Mouse (Mus musculus): Measurements from ENCODE around the gene Fgfr2.

Gene Fgfr2

GRCm38 (mm10) chr7:132273741-132274513, 849.2 kb downstream of the Fgfr2 start:
- DNase-seq (ENCODE audit: low spot score in 2 of 2), result no peak

DNA sequence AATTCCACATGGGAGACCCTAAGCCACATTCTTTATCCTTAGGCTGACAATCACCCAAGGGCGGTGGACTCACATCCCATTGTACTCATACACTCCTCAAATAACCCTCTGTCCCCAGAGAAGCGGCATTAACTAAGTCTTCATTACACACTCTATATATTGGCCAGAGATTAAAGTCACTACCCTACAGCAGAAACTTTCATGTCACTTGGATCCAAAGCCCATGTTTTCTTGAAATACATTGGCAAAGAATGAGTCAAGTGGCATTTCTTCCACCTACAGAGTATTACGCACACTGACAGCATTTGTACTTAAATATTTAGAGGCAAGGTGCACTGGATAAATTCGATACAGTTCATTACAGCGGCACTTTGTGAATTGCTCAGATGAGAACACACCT, 850.2 kb downstream of the Fgfr2 start:
- no peak for DNase-seq (ENCODE audit: low spot score in 2 of 2)

DNA sequence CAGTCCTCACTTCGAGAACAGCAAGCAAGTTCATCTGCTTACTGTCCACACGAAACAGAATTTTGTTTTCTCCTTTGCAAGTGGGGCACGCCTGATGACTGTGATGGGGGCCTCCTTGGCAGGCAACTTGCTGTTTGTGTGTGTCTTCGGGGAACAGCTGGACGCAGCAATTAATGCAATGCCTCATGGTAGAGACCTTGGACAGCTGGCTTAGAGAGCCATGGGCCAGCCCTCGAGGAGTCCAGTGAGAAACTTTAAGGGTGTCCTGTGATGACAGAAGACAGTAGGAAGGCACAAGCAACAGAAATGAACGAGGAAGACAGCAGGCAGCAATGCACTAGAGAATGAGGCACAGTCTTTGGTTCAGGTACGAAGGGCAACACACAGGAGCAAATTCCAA, 852.8 kb downstream of the Fgfr2 start:
- no peak for DNase-seq (ENCODE audit: low spot score in 2 of 2)

DNA sequence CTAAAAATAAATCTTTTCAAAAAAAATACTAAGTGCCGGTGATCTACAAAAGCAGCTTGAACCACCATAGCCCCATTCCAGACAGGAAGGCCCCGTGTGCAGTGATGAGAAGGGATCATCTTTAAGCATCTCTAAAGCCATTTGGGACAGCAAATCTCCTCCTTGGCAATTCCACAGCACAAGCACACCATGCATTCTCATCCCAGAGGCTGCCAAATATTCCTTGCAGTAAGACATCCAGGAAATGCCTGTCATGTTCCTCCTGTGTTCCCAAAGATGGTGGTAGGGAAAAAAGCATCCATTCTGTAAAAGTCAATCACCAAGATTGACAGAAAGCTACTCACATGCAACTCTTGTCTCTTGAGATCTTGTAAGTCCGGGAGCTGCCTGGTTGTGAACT, 853.5 kb downstream of the Fgfr2 start:
- DNase-seq (ENCODE audit: low spot score in 2 of 2), result no peak

- DNase-seq (ENCODE audit: low spot score in 2 of 2), result peak in 1 of 2 experiments; percentile 14
Measured at GRCm38 (mm10) chr7:132267721-132268498, 855.2 kb downstream of the Fgfr2 start.

DNA sequence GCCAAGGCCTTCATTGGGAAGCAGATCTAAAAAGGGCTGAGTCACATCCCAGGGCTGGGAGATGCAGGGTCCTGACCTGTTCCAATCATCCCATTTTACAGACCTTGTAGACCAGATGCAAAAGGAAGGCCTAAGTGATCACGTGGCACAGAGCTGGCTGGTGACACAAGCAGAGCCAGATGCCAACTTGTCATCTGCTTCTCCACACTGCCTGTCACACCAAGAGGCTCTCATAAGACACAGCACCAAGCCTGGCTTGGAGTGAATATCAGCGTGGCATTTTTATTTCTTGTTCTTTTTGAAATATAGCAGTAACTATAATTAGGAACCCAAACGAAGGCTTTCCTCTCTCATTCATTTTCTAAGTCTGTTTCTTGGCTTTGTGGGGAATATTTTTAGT, 858.4 kb downstream of the Fgfr2 start:
- DNase-seq (ENCODE audit: low spot score in 2 of 2), result no peak

GRCm38 (mm10) chr7:132263186-132263585, 860.0 kb downstream of the Fgfr2 start:
- no peak for DNase-seq (ENCODE audit: low spot score in 2 of 2)

DNA sequence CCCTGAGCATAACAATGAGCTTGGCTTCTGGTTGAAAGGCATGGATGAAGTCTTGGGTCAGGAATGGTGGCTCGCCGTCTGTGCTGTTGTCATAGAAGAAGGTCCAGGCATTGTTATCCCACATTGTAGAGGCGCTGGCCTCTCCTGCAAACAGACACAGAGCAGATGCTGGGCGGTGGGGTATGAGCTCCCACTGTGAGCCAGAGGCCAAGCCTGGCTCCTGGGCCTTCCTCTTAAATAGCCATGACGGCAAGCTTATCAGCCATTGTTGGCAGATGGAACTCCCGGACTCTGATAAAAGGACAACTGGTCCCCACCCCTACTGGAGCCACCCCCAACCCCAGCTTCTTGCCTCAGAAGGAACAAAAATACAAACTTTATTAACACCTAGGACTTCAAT, 860.5 kb downstream of the Fgfr2 start:
- DNase-seq (ENCODE audit: low spot score in 2 of 2), result no peak

GRCm38 (mm10) chr7:132261885-132262284, 861.3 kb downstream of the Fgfr2 start:
- DNase-seq (ENCODE audit: low spot score in 2 of 2), result no peak

- DNase-seq (ENCODE audit: low spot score in 2 of 2), result no peak
Measured at GRCm38 (mm10) chr7:132260632-132261031, 862.5 kb downstream of the Fgfr2 start.

DNA sequence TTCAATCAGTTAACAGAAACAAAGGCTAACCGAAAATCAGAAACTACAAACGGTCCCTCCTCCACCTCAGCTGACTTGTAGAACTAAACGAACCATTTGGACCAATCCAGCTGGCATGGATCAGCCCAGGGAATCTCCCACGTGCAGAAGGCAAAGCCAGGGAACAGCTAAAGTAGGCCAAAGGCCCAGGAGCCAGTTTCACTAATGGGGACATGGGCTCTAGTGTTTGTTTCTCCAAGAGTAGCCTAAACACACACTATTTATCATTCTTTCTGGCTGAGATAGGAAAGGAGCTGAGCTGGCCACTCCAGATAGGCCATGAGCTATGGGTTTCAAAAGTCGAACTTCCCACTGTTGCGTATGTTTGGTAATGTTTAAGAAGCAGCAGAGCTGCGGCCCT, 864.3 kb downstream of the Fgfr2 start:
- DNase-seq (ENCODE audit: low spot score in 2 of 2), result no peak

- no peak for DNase-seq (ENCODE audit: low spot score in 2 of 2)
Measured at GRCm38 (mm10) chr7:132258216-132258615, 864.9 kb downstream of the Fgfr2 start.

- no peak for DNase-seq (ENCODE audit: low spot score in 2 of 2)
Measured at GRCm38 (mm10) chr7:132253513-132253912, 869.6 kb downstream of the Fgfr2 start.

- no peak for DNase-seq (ENCODE audit: low spot score in 2 of 2)
Measured at GRCm38 (mm10) chr7:132253078-132253477, 870.1 kb downstream of the Fgfr2 start.

- no peak for DNase-seq (ENCODE audit: low spot score in 2 of 2)
Measured at GRCm38 (mm10) chr7:132249563-132250119, 873.5 kb downstream of the Fgfr2 start.

- DNase-seq (ENCODE audit: low spot score in 2 of 2), result no peak
Measured at GRCm38 (mm10) chr7:132247567-132247966, 875.6 kb downstream of the Fgfr2 start.

- no peak for DNase-seq (ENCODE audit: low spot score in 2 of 2)
Measured at GRCm38 (mm10) chr7:132247091-132247490, 876.1 kb downstream of the Fgfr2 start.

GRCm38 (mm10) chr7:132245730-132246129, 877.4 kb downstream of the Fgfr2 start:
- no peak for DNase-seq (ENCODE audit: low spot score in 2 of 2)

- DNase-seq (ENCODE audit: low spot score in 2 of 2), result no peak
Measured at GRCm38 (mm10) chr7:132244637-132245036, 878.5 kb downstream of the Fgfr2 start.

DNA sequence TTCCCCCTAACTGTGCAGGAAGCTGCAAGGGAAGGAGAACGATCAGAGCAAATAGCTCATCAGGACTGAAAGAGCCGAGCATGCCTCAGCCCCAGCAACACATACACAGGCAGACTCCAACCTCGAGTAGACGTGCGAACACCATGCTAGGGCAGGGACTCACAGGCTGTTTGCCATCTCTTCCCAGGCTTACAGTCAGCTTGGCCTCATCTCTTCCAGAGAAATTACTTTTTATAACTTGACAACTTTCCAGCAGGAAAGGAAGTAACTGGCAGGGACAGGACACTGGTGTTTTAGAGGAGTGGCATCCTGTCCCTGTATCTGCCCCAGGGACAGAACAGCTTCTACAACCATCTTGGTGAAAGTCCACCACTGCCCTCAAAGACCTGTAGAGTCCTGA, 879.9 kb downstream of the Fgfr2 start:
- DNase-seq (ENCODE audit: low spot score in 2 of 2), result no peak

DNA sequence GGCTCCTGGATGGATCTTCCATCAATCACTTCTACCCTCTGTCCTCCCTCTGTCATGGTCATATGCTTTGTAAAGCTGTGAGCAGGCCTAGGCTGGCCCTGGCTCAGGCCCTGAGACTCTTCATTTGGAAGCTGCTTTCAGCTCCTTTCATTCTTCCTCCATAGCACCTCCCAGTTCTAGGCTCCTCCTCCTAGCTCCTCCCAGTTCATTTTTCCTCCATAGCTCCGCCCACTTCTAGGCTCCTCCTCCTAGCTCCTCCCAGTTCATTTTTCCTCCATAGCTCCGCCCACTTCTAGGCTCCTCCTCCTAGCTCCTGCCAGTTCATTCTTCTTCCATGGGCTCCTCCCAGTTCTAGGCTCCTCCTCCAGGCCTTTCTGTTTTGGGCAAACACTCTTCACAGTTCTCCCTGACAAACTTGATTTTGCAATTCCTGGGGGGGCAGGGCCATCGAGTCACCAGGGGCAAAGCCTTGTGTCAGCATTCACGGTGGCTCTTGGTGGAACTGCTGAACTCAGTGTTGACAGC, 880.5 kb downstream of the Fgfr2 start:
- DNase-seq (ENCODE audit: low spot score in 2 of 2), result peak; percentile 12 to 34

- DNase-seq (ENCODE audit: low spot score in 2 of 2), result no peak
Measured at GRCm38 (mm10) chr7:132238921-132239320, 884.2 kb downstream of the Fgfr2 start.

DNA sequence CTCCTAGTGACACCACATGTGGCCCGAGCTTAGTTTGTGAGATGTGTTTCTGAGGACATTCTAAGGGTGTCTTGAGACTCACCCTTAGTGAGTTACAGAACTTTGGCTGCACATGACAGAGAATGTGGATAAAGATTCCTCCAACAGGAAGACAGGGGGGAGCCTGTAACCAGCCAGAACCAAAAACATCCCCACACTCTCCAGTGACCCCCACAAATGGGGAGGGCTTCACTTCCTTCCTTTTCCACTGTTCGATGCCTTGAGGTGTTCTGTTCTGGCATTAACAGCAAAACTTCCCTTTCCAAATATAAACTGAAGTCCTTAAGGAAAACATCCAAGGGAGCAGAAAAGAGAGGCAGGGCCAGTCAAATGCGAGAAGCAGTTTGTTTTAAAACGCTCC, 886.0 kb downstream of the Fgfr2 start:
- DNase-seq (ENCODE audit: low spot score in 2 of 2), result no peak
